Mouse (Mus musculus): ENCODE results near the gene Coro1b.

GRCm38 (mm10) chr19:4121097-4121805, 27.2 kb upstream of the Coro1b start:
- TF ChIP-seq POLR2A (IDR thresholded peaks at IDR 0.05; ENCODE audit: insufficient read depth, low read depth, low read length): peak; percentile 68; the same call in 1 of the 2 replicates
- TF ChIP-seq CTCF (IDR thresholded peaks at IDR 0.05; ENCODE audit: insufficient read depth, low read depth, low read length): no peak

Measured in olfactory bulb, adult 2 months (tissue).